Mouse (Mus musculus): ENCODE measurements around the gene Slc25a23. TPM values are rescaled to one million over a fixed set of nuclear protein-coding genes. Genes with fewer than 3 reads are reported as not detected.

Slc25a23 gene
- total RNA-seq (2021) = 100 to 1,000 TPM; 322 to 366 TPM
- long read RNA-seq, experiment 1, transcript Slc25a23-201 (10 exons, 3,362 nt) = major isoform, 133 of 196 reads
- long read RNA-seq, experiment 1, partial matches to known transcripts = 12 of 196 reads
- long read RNA-seq, experiment 1, other reads (novel, unspliced or antisense) = 47 of 196 reads
- long read RNA-seq, experiment 2, transcript Slc25a23-201 (10 exons, 3,362 nt) = major isoform, 115 of 196 reads
- long read RNA-seq, experiment 2, partial matches to known transcripts = 24 of 196 reads
- long read RNA-seq, experiment 2, other reads (novel, unspliced or antisense) = 53 of 196 reads

DNA sequence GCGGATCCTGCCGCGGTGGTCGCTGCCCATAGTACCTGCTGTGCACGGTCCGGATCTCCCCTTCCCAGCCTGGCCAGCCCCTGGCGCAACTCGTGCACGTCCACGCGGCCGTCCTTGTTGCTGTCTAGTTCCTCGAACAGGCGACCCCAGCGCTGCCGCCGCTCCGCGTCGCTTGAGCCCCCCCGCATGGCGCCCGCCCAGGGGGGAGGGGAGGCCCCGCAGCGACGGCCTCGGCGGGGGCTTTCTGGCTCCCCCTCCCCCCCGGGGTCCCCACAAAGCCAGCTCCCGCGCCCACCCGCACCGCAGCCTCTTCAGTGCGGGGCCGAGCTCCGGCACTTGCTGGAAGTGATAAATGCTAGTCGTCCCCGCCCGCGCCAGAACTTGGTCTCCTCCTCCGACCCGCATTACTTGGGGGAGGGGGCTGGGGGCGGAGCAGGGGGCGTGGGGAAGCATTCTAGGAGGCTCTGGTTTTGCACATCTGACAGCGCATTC lies at the start of gene Slc25a23:
Gene Slc25a23, minus strand, starts transcription at position 378 of the 492 bp plus-strand sequence.
- intact Hi-C loops (cut with DNase I) = no loop called here
- peak within 1 kb of the TSS; percentile 92 for H3K27ac ChIP-seq
- H3K4me3 ChIP-seq = peak within 1 kb of the TSS; percentile 97
- no peak for TF ChIP-seq CTCF (IDR thresholded peaks at IDR 0.05)
- DNase-seq (ENCODE audit: extremely low spot score in 1 of 2, low spot score in 2 of 2) = peak; percentile 74 to 79

DNA sequence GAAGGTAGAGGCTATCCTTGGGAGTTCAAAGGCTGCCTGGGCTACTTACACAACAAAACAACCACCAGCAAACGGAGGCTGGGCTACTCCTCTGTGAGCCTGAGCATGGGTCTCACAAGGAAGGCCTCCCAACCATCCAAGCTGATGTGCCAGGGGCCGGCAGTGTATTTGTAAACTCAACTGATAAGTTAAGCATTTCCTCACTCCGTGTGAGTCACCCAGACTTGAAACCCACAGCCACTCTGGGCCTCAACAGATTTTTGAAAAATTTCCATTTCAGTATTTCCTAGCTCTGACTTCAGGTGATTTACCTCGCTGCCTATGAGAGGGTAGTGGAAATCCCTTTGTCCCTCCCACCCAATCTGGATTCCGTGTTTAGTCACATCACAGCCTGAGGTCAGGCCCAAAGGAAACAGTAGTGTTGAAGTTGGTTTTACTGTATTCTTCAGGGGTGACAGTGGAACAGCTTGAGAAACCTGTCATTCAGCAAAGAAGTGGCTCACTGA lies 49.1 kb upstream of the Slc25a23 start:
- intact Hi-C loops (cut with DNase I) = no loop called here
- no peak for TF ChIP-seq CTCF (IDR thresholded peaks at IDR 0.05)

GRCm38 (mm10) chr17:57108040-57108665 lies 48.5 kb upstream of the Slc25a23 start:
- no peak for DNase-seq (ENCODE audit: extremely low spot score in 1 of 2, low spot score in 2 of 2)
- TF ChIP-seq CTCF (IDR thresholded peaks at IDR 0.05) = no peak
- Histone ChIP-seq H3K4me3 (no peak overlapping the region), H3K27ac (no peak overlapping the region)
- intact Hi-C loops (cut with DNase I) = no loop called here

More for the DNA sequence above, 49.1 kb upstream of the Slc25a23 start:
- H3K27ac ChIP-seq = no peak overlapping the region
- DNase-seq (ENCODE audit: extremely low spot score in 1 of 2, low spot score in 2 of 2) = no peak
- H3K4me3 ChIP-seq = no peak overlapping the region

- no peak overlapping the region for H3K27ac ChIP-seq
- H3K4me3 ChIP-seq = no peak overlapping the region
- intact Hi-C loops (cut with DNase I) = no loop called here
- no peak for TF ChIP-seq CTCF (IDR thresholded peaks at IDR 0.05)
- DNase-seq (ENCODE audit: extremely low spot score in 1 of 2, low spot score in 2 of 2) = no peak
Measured at GRCm38 (mm10) chr17:57107064-57107463, 47.4 kb upstream of the Slc25a23 start.

- DNase-seq (ENCODE audit: extremely low spot score in 1 of 2, low spot score in 2 of 2) = no peak
- TF ChIP-seq CTCF (IDR thresholded peaks at IDR 0.05) = no peak
- Histone ChIP-seq H3K4me3 (peak overlapping the region; percentile 68), H3K27ac (no peak overlapping the region)
- intact Hi-C loops (cut with DNase I) = no loop called here
Measured at GRCm38 (mm10) chr17:57106035-57106368, 46.3 kb upstream of the Slc25a23 start.

DNA sequence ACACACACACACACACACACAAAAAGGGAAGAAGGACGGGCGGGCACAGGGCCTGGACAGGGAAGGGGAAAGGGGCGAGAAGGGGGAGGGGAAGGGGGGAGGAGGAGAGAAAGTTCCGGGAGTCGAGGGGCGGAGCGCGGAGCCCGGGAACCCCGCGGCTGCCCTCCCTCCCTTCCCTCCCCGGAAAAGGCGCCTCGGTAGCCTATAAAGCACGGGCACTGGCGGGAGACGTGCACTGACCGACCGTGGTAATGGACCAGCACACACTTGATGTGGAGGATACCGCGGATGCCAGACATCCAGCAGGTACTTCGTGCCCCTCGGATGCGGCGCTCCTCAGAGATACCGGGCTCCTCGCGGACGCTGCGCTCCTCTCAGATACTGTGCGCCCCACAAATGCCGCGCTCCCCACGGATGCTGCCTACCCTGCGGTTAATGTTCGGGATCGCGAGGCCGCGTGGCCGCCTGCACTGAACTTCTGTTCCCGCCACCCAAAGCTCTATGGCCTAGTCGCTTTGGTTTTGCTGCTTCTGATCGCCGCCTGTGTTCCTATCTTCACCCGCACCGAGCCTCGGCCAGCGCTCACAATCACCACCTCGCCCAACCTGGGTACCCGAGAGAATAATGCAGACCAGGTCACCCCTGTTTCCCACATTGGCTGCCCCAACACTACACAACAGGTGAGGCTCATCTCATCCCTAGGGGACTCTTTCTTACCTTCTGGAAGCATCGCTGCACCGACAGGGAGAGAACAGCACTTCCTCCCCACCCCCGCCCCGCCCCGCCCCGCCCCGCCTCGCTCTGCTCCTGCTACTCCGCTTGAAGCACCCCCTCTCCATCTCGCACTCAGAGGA lies 45.7 kb upstream of the Slc25a23 start, which contains the start of gene Tnfsf9:
Gene Tnfsf9, plus strand, starts transcription at position 145 of the 854 bp plus-strand sequence.
- Histone ChIP-seq H3K4me3 (peak within 1 kb of the TSS; percentile 68), H3K27ac (no peak within 1 kb of the TSS)
- no peak for TF ChIP-seq CTCF (IDR thresholded peaks at IDR 0.05)
- intact Hi-C loops (cut with DNase I) = loop anchor here (2.0 kb wide), 1 partner anchor 61 kb away; no protein-coding TSS in a partner anchor
- DNase-seq (ENCODE audit: extremely low spot score in 1 of 2, low spot score in 2 of 2) = peak in 1 of 2 experiments; percentile 21

GRCm38 (mm10) chr17:57104496-57104895 lies 44.8 kb upstream of the Slc25a23 start:
- intact Hi-C loops (cut with DNase I) = loop anchor here (2.0 kb wide), 1 partner anchor 62 kb away; no protein-coding TSS in a partner anchor
- no peak for DNase-seq (ENCODE audit: extremely low spot score in 1 of 2, low spot score in 2 of 2)
- Histone ChIP-seq H3K27ac (no peak overlapping the region), H3K4me3 (no peak overlapping the region)
- TF ChIP-seq CTCF (IDR thresholded peaks at IDR 0.05) = no peak

DNA sequence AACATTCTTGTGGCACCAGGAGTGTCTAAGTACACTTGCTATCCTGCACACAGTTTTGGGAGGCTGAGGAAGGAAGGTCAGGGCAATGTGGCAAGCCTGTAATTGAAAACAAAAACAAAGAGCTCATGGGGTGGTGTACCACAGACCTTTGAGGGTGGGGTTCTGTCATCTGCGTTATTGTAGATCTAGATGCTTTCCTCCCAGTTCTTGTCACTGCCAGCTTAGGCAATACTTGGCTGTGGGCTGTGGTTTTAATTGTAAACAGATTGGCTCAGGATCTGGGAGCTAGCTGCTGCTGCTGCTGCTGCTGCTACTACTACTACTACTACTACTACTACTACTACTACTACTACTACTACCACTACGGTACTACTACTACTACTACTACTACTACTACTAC lies 42.6 kb upstream of the Slc25a23 start:
- TF ChIP-seq CTCF (IDR thresholded peaks at IDR 0.05) = no peak
- intact Hi-C loops (cut with DNase I) = no loop called here
- H3K27ac ChIP-seq = no peak overlapping the region
- H3K4me3 ChIP-seq = no peak overlapping the region
- no peak for DNase-seq (ENCODE audit: extremely low spot score in 1 of 2, low spot score in 2 of 2)

DNA sequence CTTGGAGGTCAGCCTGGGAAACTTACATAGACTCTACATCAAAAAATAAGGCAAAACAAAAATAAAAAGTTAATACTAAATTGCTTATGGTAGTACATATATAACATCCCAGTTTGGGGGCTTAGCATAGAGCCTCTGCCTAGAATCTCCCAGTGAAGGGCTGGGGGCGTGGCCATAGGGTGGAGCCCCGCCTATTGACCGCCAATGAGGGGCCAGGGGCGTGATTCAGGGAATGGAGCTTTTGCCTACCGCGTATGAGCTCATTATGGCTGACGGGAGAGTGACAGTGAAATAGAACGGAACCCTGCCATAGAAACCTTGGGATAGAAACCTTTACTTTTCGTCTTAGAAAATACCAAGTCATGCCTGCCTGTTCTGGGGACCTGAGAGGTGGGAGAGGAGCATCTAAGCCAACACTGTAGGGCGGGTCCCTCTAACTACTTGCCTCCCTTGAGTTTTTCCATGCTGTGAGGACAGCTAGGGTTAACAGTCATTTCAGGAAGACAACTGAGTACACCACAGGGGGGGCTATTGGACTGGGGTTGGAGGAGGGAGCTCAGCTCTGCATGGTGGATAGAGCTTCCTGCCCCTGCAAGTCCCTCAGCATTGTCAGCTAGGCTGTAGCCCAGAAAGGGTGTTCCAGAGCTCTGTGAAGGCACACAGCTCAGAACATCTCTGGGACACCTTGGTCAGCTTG lies 40.1 kb upstream of the Slc25a23 start:
- no peak for TF ChIP-seq CTCF (IDR thresholded peaks at IDR 0.05)
- intact Hi-C loops (cut with DNase I) = no loop called here
- H3K27ac ChIP-seq = no peak overlapping the region
- no peak overlapping the region for H3K4me3 ChIP-seq
- no peak for DNase-seq (ENCODE audit: extremely low spot score in 1 of 2, low spot score in 2 of 2)

GRCm38 (mm10) chr17:57098321-57098720 lies 38.7 kb upstream of the Slc25a23 start:
- Histone ChIP-seq H3K27ac (no peak overlapping the region), H3K4me3 (no peak overlapping the region)
- no peak for DNase-seq (ENCODE audit: extremely low spot score in 1 of 2, low spot score in 2 of 2)
- TF ChIP-seq CTCF (IDR thresholded peaks at IDR 0.05) = no peak
- intact Hi-C loops (cut with DNase I) = no loop called here

GRCm38 (mm10) chr17:57096623-57096920 lies 36.9 kb upstream of the Slc25a23 start:
- intact Hi-C loops (cut with DNase I) = loop anchor here (1.0 to 2.0 kb wide), 2 partner anchors 71 to 238 kb away; no protein-coding TSS in a partner anchor
- H3K4me3 ChIP-seq = 0 out of 2 replicates have a peak overlapping the region, but pooled peaks have one; percentile 5
- DNase-seq (ENCODE audit: extremely low spot score in 1 of 2, low spot score in 2 of 2) = peak; percentile 79 to 87
- H3K27ac ChIP-seq = no peak overlapping the region
- peak; percentile 92 for TF ChIP-seq CTCF (IDR thresholded peaks at IDR 0.05)

Data from left cerebral cortex, adult 2 months (tissue).